Mouse (Mus musculus): ENCODE data around the gene Slain2. TPM values are rescaled to one million over a fixed set of nuclear protein-coding genes. Genes with fewer than 3 reads are reported as not detected.
"Not testable (repeated sequence)": the region's sequence is repeated elsewhere in the genome, so short reads cannot be mapped to it uniquely, and the experiment has no call there.

Slain2 gene
- polyA plus RNA-seq, 1 experiment from 2014 or later, result 24.0 TPM

GRCm38 (mm10) chr5:72987786-72988185 is 73.7 kb downstream of the Slain2 start:
- H3K27me3 ChIP-seq (ENCODE audit: control insufficient read depth, insufficient read depth, low read length), result no peaks in the 10 kb centered on the region
- 71% methylated on average over 7 of the region's 7 CpGs for WGBS
- no peak for ATAC-seq (replicated peaks; ENCODE audit: extremely low read depth, insufficient read depth, low FRiP score)

GRCm38 (mm10) chr5:72989756-72990155 is 75.7 kb downstream of the Slain2 start:
- Histone ChIP-seq H3K36me3 (ENCODE audit: control insufficient read depth, insufficient read depth) (no peaks in the 10 kb centered on the region), H3K27ac (ENCODE audit: low read length) (no peak overlapping the region), H3K4me3 (ENCODE audit: low read length) (no peak overlapping the region), H3K9me3 (replicated peaks; ENCODE audit: control insufficient read depth, low read length) (no peaks in the 10 kb centered on the region), H3K9ac (ENCODE audit: low read length) (no peak overlapping the region), H3K4me2 (ENCODE audit: low read depth, low read length) (no peak overlapping the region), H3K27me3 (ENCODE audit: control insufficient read depth, insufficient read depth, low read length) (no peaks in the 10 kb centered on the region), H3K4me1 (ENCODE audit: control insufficient read depth, insufficient read depth, low read length) (peaks cover 5% of the 10 kb centered on the region; the same call in 1 of the 2 replicates)
- WGBS, result 67% methylated on average over 8 of the region's 8 CpGs
- ATAC-seq (replicated peaks; ENCODE audit: extremely low read depth, insufficient read depth, low FRiP score), result no peak

More at GRCm38 (mm10) chr5:72987786-72988185, 73.7 kb downstream of the Slain2 start:
- no peak overlapping the region for H3K27ac ChIP-seq (ENCODE audit: low read length)
- no peaks in the 10 kb centered on the region for H3K36me3 ChIP-seq (ENCODE audit: control insufficient read depth, insufficient read depth)
- no peak overlapping the region for H3K4me3 ChIP-seq (ENCODE audit: low read length)
- H3K9me3 ChIP-seq (replicated peaks; ENCODE audit: control insufficient read depth, low read length), result no peaks in the 10 kb centered on the region
- H3K4me2 ChIP-seq (ENCODE audit: low read depth, low read length), result no peak overlapping the region
- H3K9ac ChIP-seq (ENCODE audit: low read length), result no peak overlapping the region
- peaks cover 7% of the 10 kb centered on the region; the same call in 1 of the 2 replicates for H3K4me1 ChIP-seq (ENCODE audit: control insufficient read depth, insufficient read depth, low read length)

- no peaks in the 10 kb centered on the region for H3K9me3 ChIP-seq (replicated peaks; ENCODE audit: control insufficient read depth, low read length)
- no peak overlapping the region for H3K4me3 ChIP-seq (ENCODE audit: low read length)
- no peak overlapping the region for H3K9ac ChIP-seq (ENCODE audit: low read length)
- H3K27ac ChIP-seq (ENCODE audit: low read length), result no peak overlapping the region
- H3K4me1 ChIP-seq (ENCODE audit: control insufficient read depth, insufficient read depth, low read length), result peaks cover 5% of the 10 kb centered on the region; the same call in 1 of the 2 replicates
- ATAC-seq (replicated peaks; ENCODE audit: extremely low read depth, insufficient read depth, low FRiP score), result no peak
- WGBS, result 56% methylated on average over 1 of the region's 1 CpGs
- H3K4me2 ChIP-seq (ENCODE audit: low read depth, low read length), result no peak overlapping the region
- no peaks in the 10 kb centered on the region for H3K36me3 ChIP-seq (ENCODE audit: control insufficient read depth, insufficient read depth)
- no peaks in the 10 kb centered on the region for H3K27me3 ChIP-seq (ENCODE audit: control insufficient read depth, insufficient read depth, low read length)
Observed at GRCm38 (mm10) chr5:72992474-72992873, 78.4 kb downstream of the Slain2 start.

GRCm38 (mm10) chr5:72994424-72994823 is 80.3 kb downstream of the Slain2 start:
- no peak overlapping the region for H3K9ac ChIP-seq (ENCODE audit: low read length)
- H3K9me3 ChIP-seq (replicated peaks; ENCODE audit: control insufficient read depth, low read length), result no peaks in the 10 kb centered on the region
- H3K4me3 ChIP-seq (ENCODE audit: low read length), result no peak overlapping the region
- H3K4me1 ChIP-seq (ENCODE audit: control insufficient read depth, insufficient read depth, low read length), result peaks cover 5% of the 10 kb centered on the region; the same call in 1 of the 2 replicates
- H3K36me3 ChIP-seq (ENCODE audit: control insufficient read depth, insufficient read depth), result no peaks in the 10 kb centered on the region
- H3K27ac ChIP-seq (ENCODE audit: low read length), result no peak overlapping the region
- H3K4me2 ChIP-seq (ENCODE audit: low read depth, low read length), result no peak overlapping the region
- ATAC-seq (replicated peaks; ENCODE audit: extremely low read depth, insufficient read depth, low FRiP score), result no peak
- WGBS, result 79% methylated on average over 8 of the region's 8 CpGs
- no peaks in the 10 kb centered on the region for H3K27me3 ChIP-seq (ENCODE audit: control insufficient read depth, insufficient read depth, low read length)

- H3K9ac ChIP-seq (ENCODE audit: low read length), result no peak overlapping the region
- H3K36me3 ChIP-seq (ENCODE audit: control insufficient read depth, insufficient read depth), result no peaks in the 10 kb centered on the region
- H3K4me3 ChIP-seq (ENCODE audit: low read length), result no peak overlapping the region
- ATAC-seq (replicated peaks; ENCODE audit: extremely low read depth, insufficient read depth, low FRiP score), result no peak
- H3K9me3 ChIP-seq (replicated peaks; ENCODE audit: control insufficient read depth, low read length), result no peaks in the 10 kb centered on the region
- peaks cover 4% of the 10 kb centered on the region; the same call in 1 of the 2 replicates for H3K4me1 ChIP-seq (ENCODE audit: control insufficient read depth, insufficient read depth, low read length)
- H3K27ac ChIP-seq (ENCODE audit: low read length), result no peak overlapping the region
- 77% methylated on average over 2 of the region's 2 CpGs for WGBS
- H3K4me2 ChIP-seq (ENCODE audit: low read depth, low read length), result no peak overlapping the region
- H3K27me3 ChIP-seq (ENCODE audit: control insufficient read depth, insufficient read depth, low read length), result no peaks in the 10 kb centered on the region
Observed at GRCm38 (mm10) chr5:72994928-72995327, 80.8 kb downstream of the Slain2 start.

DNA sequence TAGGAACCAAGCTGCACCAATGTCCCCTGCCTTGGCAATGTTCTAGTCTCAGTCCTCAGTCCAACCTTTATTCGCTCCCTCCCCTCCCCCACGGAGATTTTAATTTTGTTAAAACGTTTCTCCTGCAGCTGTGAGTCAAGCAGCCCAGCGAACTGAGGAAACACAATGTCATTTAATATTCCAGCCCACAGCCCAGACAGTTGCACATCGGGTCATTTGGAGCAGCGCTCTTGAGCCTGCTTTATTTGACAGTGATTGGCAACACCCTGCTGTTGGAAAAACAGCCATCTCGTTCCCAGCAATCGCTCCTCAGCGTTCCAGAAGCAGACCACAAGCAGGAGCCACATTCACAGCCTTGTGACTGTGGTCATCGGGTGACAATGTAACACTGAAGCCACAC is 81.3 kb downstream of the Slain2 start:
- Histone ChIP-seq H3K36me3 (ENCODE audit: control insufficient read depth, insufficient read depth) (no peaks in the 10 kb centered on the region), H3K9me3 (replicated peaks; ENCODE audit: control insufficient read depth, low read length) (no peaks in the 10 kb centered on the region), H3K4me2 (ENCODE audit: low read depth, low read length) (no peak overlapping the region), H3K9ac (ENCODE audit: low read length) (no peak overlapping the region), H3K4me3 (ENCODE audit: low read length) (no peak overlapping the region), H3K4me1 (ENCODE audit: control insufficient read depth, insufficient read depth, low read length) (no peaks in the 10 kb centered on the region; the same call in 1 of the 2 replicates), H3K27me3 (ENCODE audit: control insufficient read depth, insufficient read depth, low read length) (no peaks in the 10 kb centered on the region), H3K27ac (ENCODE audit: low read length) (no peak overlapping the region)
- ATAC-seq (replicated peaks; ENCODE audit: extremely low read depth, insufficient read depth, low FRiP score), result no peak
- 36% methylated on average over 10 of the region's 10 CpGs for WGBS

DNA sequence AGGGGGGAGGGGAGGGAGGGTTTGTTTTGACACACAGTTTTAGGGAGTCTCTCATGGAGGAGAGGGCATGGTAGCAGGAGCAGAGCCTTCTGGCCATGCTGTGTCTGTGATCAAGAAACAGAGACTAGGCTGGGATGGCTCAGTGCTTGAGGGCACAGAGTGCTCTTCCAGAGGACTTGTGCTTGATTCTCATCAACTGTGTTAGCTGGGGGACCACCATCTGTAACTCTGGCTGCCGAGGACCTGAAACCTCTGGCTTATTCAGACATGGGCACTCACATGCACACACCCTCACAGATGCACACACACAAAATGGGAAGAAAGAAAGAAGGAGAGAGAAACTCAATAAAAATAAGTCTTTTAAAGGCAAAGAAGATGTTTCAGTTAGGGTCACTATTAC is 84.4 kb downstream of the Slain2 start:
- ATAC-seq (replicated peaks; ENCODE audit: extremely low read depth, insufficient read depth, low FRiP score); H3K4me3 ChIP-seq (ENCODE audit: low read length); H3K27me3 ChIP-seq (ENCODE audit: control insufficient read depth, insufficient read depth, low read length); H3K36me3 ChIP-seq (ENCODE audit: control insufficient read depth, insufficient read depth); H3K4me2 ChIP-seq (ENCODE audit: low read depth, low read length); H3K4me1 ChIP-seq (ENCODE audit: control insufficient read depth, insufficient read depth, low read length); H3K9me3 ChIP-seq (replicated peaks; ENCODE audit: control insufficient read depth, low read length); H3K9ac ChIP-seq (ENCODE audit: low read length); H3K27ac ChIP-seq (ENCODE audit: low read length): not testable (repeated sequence)
- 74% methylated on average over 1 of the region's 1 CpGs for WGBS

- Histone ChIP-seq H3K4me3 (ENCODE audit: low read length) (no peak overlapping the region), H3K27me3 (ENCODE audit: control insufficient read depth, insufficient read depth, low read length) (peaks cover 21% of the 10 kb centered on the region), H3K4me2 (ENCODE audit: low read depth, low read length) (no peak overlapping the region), H3K36me3 (ENCODE audit: control insufficient read depth, insufficient read depth) (no peaks in the 10 kb centered on the region), H3K4me1 (ENCODE audit: control insufficient read depth, insufficient read depth, low read length) (no peaks in the 10 kb centered on the region; the same call in 1 of the 2 replicates), H3K27ac (ENCODE audit: low read length) (no peak overlapping the region), H3K9ac (ENCODE audit: low read length) (no peak overlapping the region), H3K9me3 (replicated peaks; ENCODE audit: control insufficient read depth, low read length) (no peaks in the 10 kb centered on the region)
- no peak for ATAC-seq (replicated peaks; ENCODE audit: extremely low read depth, insufficient read depth, low FRiP score)
- 78% methylated on average over 5 of the region's 5 CpGs for WGBS
Observed at GRCm38 (mm10) chr5:73004046-73004445, 89.9 kb downstream of the Slain2 start.

DNA sequence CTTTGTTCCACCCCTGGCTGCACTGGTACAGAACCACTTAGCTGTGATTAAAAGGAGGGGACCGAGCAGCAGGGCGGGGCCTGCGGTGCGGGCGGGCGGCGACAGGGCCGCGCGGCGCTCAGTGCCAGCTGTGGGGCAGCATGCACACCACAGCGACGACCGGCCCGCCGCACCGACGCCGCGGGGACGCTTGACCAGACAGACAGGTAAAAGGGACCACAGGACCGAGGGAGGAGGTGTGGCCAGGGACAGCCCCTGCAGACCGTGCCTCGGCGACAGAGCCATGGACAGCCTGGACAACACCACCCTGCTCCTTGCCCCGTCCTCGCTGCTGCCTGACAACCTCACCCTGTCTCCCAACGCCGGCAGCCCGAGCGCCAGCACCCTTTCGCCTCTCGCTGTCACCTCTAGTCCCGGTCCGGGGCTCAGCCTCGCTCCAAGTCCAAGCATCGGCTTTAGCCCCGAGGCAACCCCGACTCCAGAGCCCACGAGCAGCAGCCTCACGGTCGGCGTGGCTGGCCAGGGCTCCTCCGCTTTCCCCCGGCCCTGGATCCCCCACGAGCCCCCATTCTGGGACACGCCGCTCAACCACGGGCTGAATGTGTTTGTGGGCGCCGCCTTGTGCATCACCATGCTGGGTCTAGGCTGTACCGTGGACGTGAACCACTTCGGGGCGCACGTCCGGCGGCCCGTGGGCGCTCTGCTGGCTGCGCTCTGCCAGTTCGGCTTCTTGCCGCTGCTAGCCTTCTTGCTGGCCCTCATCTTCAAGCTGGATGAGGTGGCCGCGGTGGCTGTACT is 92.9 kb downstream of the Slain2 start, which contains the start of gene Slc10a4:
Gene Slc10a4, plus strand, starts transcription at position 100 of the 798 bp plus-strand sequence.
- Histone ChIP-seq H3K27me3 (ENCODE audit: control insufficient read depth, insufficient read depth, low read length) (peaks cover 21% of the 10 kb centered on the region), H3K27ac (ENCODE audit: low read length) (no peak within 1 kb of the TSS), H3K4me2 (ENCODE audit: low read depth, low read length) (peak within 1 kb of the TSS; percentile 72), H3K9me3 (replicated peaks; ENCODE audit: control insufficient read depth, low read length) (no peaks in the 10 kb centered on the region), H3K9ac (ENCODE audit: low read length) (peak within 1 kb of the TSS; percentile 53; the same call in 1 of the 2 replicates), H3K4me3 (ENCODE audit: low read length) (peak within 1 kb of the TSS; percentile 52), H3K36me3 (ENCODE audit: control insufficient read depth, insufficient read depth) (no peaks in the 10 kb centered on the region), H3K4me1 (ENCODE audit: control insufficient read depth, insufficient read depth, low read length) (no peaks in the 10 kb centered on the region; the same call in 1 of the 2 replicates)
- peak; percentile 72 for ATAC-seq (replicated peaks; ENCODE audit: extremely low read depth, insufficient read depth, low FRiP score)
- 7% methylated on average over 64 of the region's 65 CpGs for WGBS

Data from heart, embryonic 16.5 days (tissue).